Mouse (Mus musculus) R1 (cell line): Measurements from ENCODE around the gene Pllp.
A peak's percentile ranks its signal among the peaks of the same experiment; 100 is the strongest.

Experiments used
- DNase-seq: peaks from one replicate; pipeline ENCODE4 v3.0.0-alpha.2; 2018; ENCODE audit warnings: low read depth, low spot score

The Pllp gene

DNA sequence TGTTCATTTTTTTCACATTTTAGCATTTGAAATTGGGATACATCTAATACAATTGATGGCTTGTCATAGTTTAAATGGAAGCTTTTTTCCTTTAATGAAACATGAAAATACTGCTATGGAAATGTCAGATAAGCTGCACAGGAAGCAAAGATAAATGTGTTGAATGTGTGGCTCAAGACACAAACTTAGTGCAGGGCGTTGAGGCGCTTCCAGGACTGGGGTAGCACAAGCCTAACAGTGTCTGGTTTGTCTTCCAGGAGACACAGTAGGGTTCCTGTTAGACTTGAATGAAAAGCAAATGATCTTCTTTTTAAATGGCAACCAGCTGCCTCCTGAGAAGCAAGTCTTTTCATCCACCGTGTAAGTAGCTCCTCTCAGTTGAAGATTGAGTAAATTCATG, 46.6 kb downstream of the Pllp start:
- DNase-seq: peak; percentile 27

DNA sequence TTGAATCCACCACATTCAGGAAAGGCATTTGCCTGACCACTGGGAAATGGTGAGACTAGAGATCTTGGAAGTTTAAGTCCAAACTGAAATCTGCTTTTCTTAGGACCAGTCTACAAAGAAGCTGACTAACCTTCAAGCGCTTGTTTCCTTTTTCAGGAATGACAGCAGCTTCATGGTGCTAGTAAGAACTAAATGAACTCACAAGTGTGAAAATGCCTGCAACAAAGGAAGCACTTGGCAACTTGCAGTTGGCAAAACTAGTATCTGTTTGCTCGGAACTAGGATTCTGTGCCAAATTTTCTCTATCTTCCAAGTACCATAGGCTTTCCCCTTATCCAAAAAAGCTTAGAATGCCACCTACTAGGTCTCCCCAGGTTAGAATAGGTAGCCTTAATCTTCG, 49.9 kb downstream of the Pllp start:
- DNase-seq: no peak

DNA sequence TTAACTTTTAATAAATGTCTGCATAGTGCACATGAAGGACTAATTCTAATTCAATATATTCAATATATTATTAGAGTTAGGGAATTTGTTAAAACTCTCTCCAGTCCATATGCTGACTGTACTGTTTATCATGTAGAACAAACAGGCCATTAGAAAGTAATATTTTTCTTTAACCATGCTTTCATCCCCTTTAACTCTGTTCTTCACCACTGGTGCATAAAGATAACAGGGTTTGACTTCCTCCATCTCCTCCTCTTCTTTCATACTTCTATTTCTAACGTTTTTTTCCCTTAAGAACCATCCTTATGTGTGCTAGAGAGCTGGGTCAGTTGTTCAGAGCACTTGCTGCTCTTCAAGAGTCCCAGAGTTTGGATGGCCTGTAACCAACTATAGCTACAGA, 50.9 kb downstream of the Pllp start:
- DNase-seq: no peak

DNA sequence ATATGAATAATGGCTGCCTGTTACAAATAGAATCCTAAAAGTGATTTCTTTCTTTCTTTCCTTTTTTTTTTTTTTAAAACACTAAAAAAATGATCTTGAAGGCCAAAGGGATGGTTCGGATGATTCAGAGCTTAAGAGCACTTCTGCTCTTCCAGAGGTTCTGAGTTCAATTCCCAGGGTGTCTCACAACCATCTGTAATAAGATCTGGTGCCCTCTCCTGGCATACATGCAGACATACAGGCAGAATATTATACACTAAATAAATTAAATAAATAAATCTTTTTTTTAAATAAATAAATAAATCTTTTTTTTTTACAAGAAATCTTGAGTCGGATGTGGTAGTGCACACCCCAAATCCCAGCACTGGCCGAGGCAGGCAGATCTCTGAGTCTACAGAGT, 54.1 kb downstream of the Pllp start:
- DNase-seq: no peak

DNA sequence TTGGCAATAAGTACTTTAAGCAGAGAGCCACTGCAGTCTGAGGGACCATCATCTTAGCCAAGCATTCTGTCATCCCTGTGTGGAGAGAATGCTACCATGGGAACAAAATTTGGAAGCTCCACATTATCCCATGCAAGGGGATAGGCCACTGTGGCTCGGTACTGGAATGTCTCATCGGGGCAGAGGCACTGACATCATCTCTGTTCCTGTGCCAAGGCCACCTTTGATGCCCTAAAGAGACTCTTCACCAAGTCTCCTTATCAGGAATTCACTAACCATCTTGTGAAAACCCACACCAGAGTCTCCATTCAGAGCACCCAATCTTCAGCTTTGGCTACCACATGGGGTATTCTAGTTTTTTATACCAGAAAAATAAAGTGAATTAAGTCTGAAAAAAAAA, 54.9 kb downstream of the Pllp start:
- DNase-seq: no peak

DNA sequence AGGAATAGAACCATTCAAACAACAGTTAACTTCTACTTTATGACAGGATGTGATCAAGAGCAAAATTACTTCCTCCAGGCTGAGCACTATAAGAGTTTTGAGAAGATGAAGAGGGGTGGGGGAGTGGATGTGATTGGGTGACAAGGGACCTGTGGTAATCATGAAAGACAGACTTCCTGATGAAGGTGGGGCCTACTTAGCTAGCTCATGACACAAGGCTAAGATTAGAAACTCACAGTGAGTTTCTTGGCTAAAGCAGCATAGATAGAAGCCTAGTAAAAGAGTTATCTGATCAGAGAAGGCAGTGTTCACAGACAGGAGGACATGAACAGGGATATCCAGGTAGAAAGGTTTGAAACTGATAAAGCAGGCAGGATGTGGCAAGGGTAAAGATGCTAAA, 61.9 kb downstream of the Pllp start:
- DNase-seq: no peak

DNA sequence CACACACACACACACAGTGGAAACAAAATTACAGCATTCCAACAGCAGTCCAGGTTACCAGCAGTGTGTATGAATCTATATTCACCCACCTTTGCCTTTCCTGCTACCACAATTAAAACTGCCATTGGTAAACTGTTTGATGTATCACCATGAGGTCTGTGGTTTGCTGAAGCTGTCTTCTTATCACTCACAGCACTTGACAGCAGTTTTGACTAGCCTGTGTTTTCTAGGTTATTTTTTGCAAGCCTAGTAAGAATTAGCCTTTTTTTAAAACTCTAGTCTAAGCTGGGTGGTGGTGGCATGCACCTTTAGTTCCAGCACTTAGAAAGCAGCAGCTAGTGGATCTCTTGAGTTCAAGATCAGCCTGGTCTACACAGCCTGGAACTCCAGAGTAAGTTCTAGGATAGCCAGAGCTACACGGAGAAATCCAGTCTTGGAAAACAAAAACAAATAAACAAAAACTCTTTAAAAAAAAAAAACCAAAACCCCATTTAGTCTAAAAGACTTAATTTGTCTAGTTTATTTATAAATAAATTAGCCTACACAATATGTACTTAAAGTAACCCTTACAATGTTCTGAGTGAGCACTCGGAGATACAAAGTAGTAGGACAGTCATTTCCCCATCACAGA, 62.4 kb downstream of the Pllp start:
- no peak for DNase-seq
